Mouse (Mus musculus) ES-Bruce4 (cell line): ENCODE results near the gene Tmem258.

Experiments used
- CTCF ChIP-seq: IDR thresholded peaks from one replicate; pipeline ENCODE4 v1.8.1; 2011; ENCODE audit warnings: low read depth, low read length
- EP300 ChIP-seq: IDR thresholded peaks from 2 replicates; pipeline ENCODE4 v1.6.1; 2011; ENCODE audit warnings: low read depth, low read length; ENCODE audit not compliant: insufficient read depth

- no peak for TF ChIP-seq CTCF
- TF ChIP-seq EP300 = no peak
These were observed 15.8 kb downstream of the Tmem258 start for GRCm38 (mm10) chr19:10219593-10219992.
